Mouse (Mus musculus) lung, adult 2 months (tissue): ENCODE data around the gene D17Wsu92e. TPM values are rescaled to one million over a fixed set of nuclear protein-coding genes. Genes with fewer than 3 reads are reported as not detected.
A peak's percentile ranks its signal among the peaks of the same experiment; 100 is the strongest.

Experiments used
- DNase-seq: peaks from one replicate; pipeline ENCODE4 v3.0.0; 2022
- H3K4me1 ChIP-seq: fragments of 200-500 bp; 2 replicates; pipeline ENCODE4 v1.6.1; 2011; ENCODE audit warnings: low read length; ENCODE audit not compliant: control insufficient read depth, insufficient read depth
- H3K4me3 ChIP-seq: fragments of 200-500 bp; replicated peaks from 2 replicates; pipeline ENCODE3; 2011; ENCODE audit warnings: low read depth, mild to moderate bottlenecking, control low read depth, low read length; ENCODE audit errors: extremely low read depth
- CTCF ChIP-seq: fragments of 200-500 bp; IDR thresholded peaks from 2 replicates; pipeline ENCODE4 v1.5.1; 2011; ENCODE audit warnings: mild to moderate bottlenecking, low read length, control low read depth; ENCODE audit not compliant: insufficient read depth
- POLR2A ChIP-seq: fragments of 200-500 bp; IDR thresholded peaks from 2 replicates; pipeline ENCODE4 v1.6.1; 2011; ENCODE audit warnings: low read depth, mild to moderate bottlenecking, control low read depth, low read length, borderline replicate concordance; ENCODE audit errors: extremely low read depth
- WGBS: fragments of 180-500 bp; shearing (Covaris S2); methylation state at CpG from one replicate; pipeline ENCODE4 v1.1.7; 2018; 5-methylcytosine and 5-hydroxymethylcytosine counted together
- polyA plus RNA-seq: library from polyadenylated mRNA; depleted of rRNA; stranded (reverse); fragments of >200 nt; gene quantifications from 2 replicates; pipeline ENCODE4 v1.2.3, GENCODE M21; 2012

Gene D17Wsu92e
- polyA plus RNA-seq, 1 experiment = 131 TPM

DNA sequence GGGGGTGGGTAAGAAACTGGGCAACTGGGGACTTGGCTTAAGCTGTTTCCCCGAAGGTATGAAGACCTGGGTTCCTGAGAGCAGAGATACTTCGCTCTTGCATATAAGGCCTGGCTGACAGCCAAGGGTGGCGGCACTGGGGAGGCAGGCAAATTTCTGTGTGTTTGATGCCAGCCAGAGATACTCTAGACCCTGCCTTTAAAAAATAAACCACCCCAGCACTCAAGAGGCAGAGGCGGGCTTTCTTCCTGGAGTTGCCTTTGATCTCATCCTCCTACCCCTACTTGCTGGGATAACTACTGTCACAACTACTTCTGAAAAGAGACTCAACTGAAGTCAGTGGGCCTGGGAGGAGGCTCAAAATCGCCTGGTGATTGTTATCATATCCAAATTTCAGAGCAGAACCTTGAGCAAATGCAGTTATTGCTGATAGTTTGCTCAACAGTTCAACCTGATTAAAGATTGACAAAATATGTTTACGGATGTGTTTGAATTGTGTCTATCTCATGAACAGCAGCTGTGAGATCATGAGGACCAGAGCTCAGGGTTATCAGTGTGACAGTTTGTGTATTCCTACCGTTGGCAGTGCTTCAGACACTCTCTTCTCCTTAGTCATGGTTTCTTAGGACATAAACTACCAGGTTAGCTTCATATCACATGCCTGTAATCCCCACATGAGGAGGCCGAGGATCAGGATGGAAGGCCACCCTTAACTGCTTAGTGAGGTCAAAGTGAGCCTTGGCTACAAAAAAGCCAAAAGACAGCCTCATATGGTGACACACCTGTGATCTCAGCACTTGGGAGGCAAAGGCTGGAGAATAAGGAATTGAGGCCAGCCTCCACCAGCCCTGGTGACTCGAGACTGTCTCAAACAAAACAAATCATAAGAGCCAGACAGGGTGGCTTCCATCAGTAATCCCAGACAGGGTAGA lies 1.2 kb upstream of the D17Wsu92e start:
- no peak for DNase-seq
- 46% methylated on average over 9 of the region's 9 CpGs for WGBS
- no peak overlapping the region for H3K4me3 ChIP-seq
- peaks cover 10% of the 10 kb centered on the region for H3K4me1 ChIP-seq
- TF ChIP-seq CTCF = no peak
- no peak for TF ChIP-seq POLR2A

DNA sequence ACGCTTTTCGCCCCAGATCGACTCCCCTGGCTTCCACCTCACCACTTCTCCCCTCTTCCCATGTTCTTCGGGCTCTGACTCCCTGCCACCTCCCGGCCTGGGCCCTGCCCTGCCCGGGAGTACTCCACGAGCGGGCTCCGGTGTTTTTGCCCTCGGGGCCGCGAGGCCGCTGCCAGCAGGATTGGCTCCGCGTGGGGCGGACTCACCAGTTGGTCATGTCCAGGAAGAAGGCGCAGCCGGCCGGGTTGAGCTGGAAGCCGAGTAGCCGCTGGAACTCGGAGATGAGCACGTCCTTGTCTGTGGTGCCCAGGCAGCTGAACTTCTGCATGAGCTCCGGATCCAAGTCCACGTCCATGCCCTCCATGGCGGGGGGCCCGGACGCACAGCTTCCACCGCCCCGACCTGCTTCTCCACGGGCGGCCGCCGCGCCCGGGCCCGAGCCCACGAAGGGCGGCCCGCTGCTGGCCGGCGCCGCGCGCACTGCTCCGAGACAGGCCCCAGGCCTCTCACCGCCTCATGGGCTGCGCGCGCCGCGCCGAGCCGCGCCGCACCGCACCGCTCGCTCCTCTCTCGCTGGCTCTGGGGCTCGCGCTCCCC lies 379 bp downstream of the D17Wsu92e start:
- 1% methylated on average over 60 of the region's 62 CpGs for WGBS
- H3K4me3 ChIP-seq = peak overlapping the region; percentile 74
- DNase-seq = peak; percentile 65
- TF ChIP-seq CTCF = no peak
- TF ChIP-seq POLR2A = no peak
- H3K4me1 ChIP-seq = peaks cover 10% of the 10 kb centered on the region

DNA sequence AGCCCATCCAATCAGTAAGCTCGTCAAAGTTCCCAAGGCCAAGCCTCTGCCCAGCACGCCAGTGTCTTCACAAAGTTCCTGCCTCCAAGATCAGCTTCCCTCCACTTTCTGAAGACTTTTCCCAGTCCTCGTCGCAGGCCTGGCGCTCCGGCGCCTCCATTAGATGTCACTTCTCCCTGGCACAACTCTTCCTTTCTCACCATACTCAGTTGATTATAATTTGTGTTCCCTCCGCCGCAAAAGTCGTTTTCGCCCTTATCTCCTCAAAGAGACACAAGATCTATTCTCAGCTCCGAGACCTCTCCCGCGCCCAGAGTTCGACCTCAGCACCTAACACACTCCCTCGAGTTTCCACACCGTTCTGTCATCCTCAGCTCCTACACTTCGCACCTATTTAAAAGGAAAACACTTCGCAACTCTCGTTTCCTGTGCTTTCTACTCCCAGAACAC lies 902 bp downstream of the D17Wsu92e start:
- H3K4me3 ChIP-seq = peak overlapping the region; percentile 74
- DNase-seq = peak; percentile 38
- WGBS = under 1% methylated on average over 20 of the region's 20 CpGs
- H3K4me1 ChIP-seq = peaks cover 10% of the 10 kb centered on the region
- no peak for TF ChIP-seq CTCF
- no peak for TF ChIP-seq POLR2A

DNA sequence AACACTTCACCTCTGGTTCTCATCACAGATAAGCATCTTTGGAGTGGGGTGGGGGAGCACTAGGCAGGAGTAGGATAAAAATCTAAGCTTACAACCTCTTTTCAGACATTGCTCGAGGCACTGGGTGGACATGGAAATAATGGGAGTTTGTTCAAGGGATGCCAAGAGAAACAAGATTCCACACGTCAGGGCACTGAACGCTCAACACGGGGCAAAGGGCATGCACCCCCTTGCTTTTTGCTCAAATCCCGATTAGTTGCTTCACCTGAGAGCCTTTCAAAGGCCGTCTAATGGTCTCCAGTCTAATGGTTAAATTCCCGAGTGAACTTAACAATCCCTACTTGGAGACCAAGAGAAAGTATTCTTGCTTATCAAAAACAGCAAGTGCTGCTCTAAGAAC lies 1.4 kb downstream of the D17Wsu92e start:
- WGBS = 11% methylated on average over 7 of the region's 7 CpGs
- H3K4me3 ChIP-seq = peak overlapping the region; percentile 74
- H3K4me1 ChIP-seq = peaks cover 10% of the 10 kb centered on the region
- no peak for TF ChIP-seq CTCF
- TF ChIP-seq POLR2A = no peak
- no peak for DNase-seq

DNA sequence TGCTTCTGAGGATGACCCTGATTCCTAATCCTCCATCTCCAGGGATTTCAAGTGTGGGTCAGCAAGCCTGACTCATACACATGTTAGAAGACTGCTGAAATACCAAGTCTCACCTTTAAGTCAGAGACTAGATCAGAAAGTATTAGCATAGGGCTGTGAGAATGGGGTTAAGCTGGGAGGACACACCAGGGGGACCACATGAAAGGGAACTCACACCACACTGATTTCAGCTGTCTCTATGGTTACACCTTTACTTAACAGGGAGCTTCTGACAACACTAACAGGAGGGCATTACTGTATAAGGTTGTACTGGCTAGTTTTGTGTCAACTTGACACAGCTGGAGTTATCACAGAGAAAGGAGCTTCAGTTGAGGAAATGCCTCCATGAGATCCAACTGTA lies 5.8 kb downstream of the D17Wsu92e start:
- peaks cover 16% of the 10 kb centered on the region for H3K4me1 ChIP-seq
- no peak for TF ChIP-seq POLR2A
- no peak for TF ChIP-seq CTCF
- H3K4me3 ChIP-seq = no peak overlapping the region
- DNase-seq = no peak

DNA sequence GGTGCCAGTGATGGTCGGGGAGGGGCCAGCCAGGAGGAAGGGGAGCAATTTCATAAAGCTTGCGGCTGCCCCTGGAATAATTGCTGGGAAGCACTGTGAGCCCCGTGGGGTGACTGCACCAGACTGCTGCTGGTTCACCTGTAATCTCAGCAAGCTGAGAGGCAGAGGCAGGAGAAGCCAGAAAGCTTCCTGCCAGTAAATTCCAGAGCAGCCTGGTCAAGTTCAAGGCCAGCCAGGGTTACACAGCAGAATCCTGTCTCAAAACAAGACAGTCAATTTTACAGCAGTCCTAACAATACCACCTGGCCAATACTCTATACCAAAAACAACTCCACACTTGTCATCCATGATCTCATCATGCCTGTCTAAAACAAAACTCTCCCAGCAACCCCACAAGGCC lies 8.5 kb downstream of the D17Wsu92e start:
- 65% methylated on average over 3 of the region's 3 CpGs for WGBS
- no peak for TF ChIP-seq POLR2A

DNA sequence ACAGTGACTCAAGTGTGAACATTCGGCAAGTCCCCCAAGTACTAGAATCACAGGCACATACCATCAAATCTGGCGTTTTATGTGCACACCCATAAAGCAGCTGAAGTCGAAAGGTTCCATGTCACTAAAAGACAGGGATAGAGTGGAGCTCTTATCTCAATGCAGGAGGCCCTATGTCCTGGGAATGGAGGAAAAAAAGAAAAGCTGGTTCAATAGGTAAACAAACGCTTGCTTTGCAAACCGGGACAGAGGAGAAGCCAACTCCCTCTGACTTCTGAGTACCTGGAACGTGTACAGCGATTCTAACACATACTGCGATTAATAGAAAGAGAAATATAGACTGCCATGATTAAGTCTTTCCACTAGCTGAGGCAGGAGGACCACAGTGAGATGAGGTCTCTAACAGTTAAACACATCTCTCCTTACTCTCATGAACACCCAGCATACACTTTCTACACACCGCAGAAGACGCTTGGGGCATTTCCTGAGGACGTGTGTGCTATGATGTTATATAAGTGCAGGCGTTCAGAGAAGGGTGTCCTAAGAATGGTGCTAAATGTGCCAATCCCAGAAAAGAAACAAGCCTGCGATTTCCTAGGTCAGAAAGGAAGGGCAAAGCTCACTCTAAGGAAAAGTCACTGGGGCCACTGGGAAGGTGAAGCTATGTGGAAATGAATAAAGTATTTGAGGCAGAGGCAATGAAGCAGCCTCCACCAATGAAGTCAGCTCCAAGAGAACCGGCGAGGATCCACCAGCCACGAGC lies 9.7 kb downstream of the D17Wsu92e start:
- no peak for DNase-seq
- 51% methylated on average over 16 of the region's 16 CpGs for WGBS
- no peak for TF ChIP-seq CTCF
- no peak for TF ChIP-seq POLR2A
- no peak overlapping the region for H3K4me3 ChIP-seq
- H3K4me1 ChIP-seq = peaks cover 14% of the 10 kb centered on the region

More for the DNA sequence above, 8.5 kb downstream of the D17Wsu92e start:
- DNase-seq = no peak
- Histone ChIP-seq H3K4me1 (peaks cover 14% of the 10 kb centered on the region), H3K4me3 (no peak overlapping the region)

DNA sequence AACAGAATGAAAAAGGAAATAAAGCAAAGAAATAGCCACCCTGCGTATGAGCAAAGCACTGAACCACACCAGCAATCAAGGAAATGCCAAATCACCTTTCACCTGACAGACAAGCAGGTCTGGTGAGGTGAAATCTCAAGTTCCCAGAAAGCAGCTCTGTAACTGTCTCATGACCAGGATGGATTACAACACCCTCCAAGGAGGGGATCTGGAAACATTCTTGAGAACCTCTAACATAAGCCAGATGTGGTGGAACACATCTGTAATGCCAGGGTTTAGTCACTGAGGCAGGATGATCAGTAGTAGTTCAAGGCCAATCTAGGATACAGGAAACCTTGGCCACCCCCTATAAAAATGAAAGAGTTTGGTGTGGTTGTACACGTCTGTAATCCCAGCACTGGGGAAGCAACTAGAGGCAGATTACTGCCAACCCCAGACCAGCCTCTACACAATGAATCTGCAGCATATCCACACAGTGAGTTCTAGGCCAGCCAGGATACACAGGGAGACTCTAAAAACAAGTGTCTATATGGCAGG lies 12.8 kb downstream of the D17Wsu92e start:
- Histone ChIP-seq H3K4me3 (no peak overlapping the region), H3K4me1 (peaks cover 30% of the 10 kb centered on the region)
- TF ChIP-seq CTCF (no peak), POLR2A (no peak)
- no peak for DNase-seq
- 36% methylated on average over 2 of the region's 2 CpGs for WGBS
